Mouse (Mus musculus) neural tube, embryonic 13.5 days (tissue): ENCODE measurements at regions not wholly inside any gene's neighbourhood (a gene's known extent, or its start where the extent isn't known, plus 50 kb on each side); places are given as distances from the start of the nearest gene placed in this dataset.

Experiments used
- ATAC-seq: fragments of 200-750 bp; cut with Nextera tagmentation; 2 replicates; pipeline ENCODE4 v1.8.0; 2017; ENCODE audit warnings: low read depth, mild to moderate bottlenecking, moderate TSS enrichment, moderate library complexity
- H3K27ac ChIP-seq: fragments of 300-500 bp; sonication (generic); replicated peaks from 2 replicates; pipeline ENCODE4 v1.5.1; 2015; ENCODE audit warnings: moderate library complexity, mild to moderate bottlenecking, inconsistent platforms
- H3K27me3 ChIP-seq: fragments of 300-500 bp; sonication (generic); 2 replicates; pipeline ENCODE4 v1.6.1; 2015; ENCODE audit warnings: mild to moderate bottlenecking, inconsistent platforms
- H3K36me3 ChIP-seq: fragments of 300-500 bp; sonication (generic); 2 replicates; pipeline ENCODE4 v1.6.1; 2015; ENCODE audit warnings: mild to moderate bottlenecking, inconsistent platforms
- H3K4me1 ChIP-seq: fragments of 300-500 bp; sonication (generic); replicated peaks from 2 replicates; pipeline ENCODE4 v1.6.1; 2015; ENCODE audit warnings: inconsistent platforms
- H3K4me2 ChIP-seq: fragments of 300-500 bp; sonication (generic); 2 replicates; pipeline ENCODE4 v1.6.1; 2015; ENCODE audit warnings: inconsistent platforms, mild to moderate bottlenecking, moderate library complexity
- H3K4me3 ChIP-seq: fragments of 300-500 bp; sonication (generic); 2 replicates; pipeline ENCODE4 v1.5.1; 2015; ENCODE audit warnings: mild to moderate bottlenecking, inconsistent platforms
- H3K9ac ChIP-seq: fragments of 300-500 bp; sonication (generic); 2 replicates; pipeline ENCODE4 v1.6.1; 2015; ENCODE audit warnings: moderate library complexity, mild to moderate bottlenecking, inconsistent platforms
- H3K9me3 ChIP-seq: fragments of 300-500 bp; sonication (generic); 2 replicates; pipeline ENCODE4 v1.6.1; 2016; ENCODE audit warnings: inconsistent platforms
- WGBS: fragments of 180-500 bp; shearing (Covaris S2); methylation state at CpG from one replicate; pipeline ENCODE4 v1.1.7; 2015; 5-methylcytosine and 5-hydroxymethylcytosine counted together

DNA sequence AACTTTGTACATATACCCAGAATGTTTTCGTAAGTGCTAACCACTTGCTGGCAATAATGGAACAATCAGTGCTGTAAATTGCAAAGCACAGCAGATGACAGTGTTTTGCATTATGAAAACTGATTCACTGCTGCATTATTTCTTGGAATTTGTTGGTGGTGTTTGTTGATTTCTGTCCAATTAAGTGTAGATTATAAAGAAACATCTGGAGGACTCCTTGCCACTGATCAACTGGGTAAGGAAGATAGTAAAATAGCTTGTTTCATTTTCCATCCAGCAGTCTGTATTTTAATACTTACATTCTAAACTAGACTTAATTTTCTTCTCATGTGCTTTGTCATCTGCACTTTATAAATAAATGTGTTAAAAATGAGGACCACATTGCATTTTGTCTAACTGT is 436.6 kb upstream of the Cntn6 start:
- no peaks in the 10 kb centered on the region for H3K4me1 ChIP-seq
- 88% methylated on average over 1 of the region's 1 CpGs for WGBS

DNA sequence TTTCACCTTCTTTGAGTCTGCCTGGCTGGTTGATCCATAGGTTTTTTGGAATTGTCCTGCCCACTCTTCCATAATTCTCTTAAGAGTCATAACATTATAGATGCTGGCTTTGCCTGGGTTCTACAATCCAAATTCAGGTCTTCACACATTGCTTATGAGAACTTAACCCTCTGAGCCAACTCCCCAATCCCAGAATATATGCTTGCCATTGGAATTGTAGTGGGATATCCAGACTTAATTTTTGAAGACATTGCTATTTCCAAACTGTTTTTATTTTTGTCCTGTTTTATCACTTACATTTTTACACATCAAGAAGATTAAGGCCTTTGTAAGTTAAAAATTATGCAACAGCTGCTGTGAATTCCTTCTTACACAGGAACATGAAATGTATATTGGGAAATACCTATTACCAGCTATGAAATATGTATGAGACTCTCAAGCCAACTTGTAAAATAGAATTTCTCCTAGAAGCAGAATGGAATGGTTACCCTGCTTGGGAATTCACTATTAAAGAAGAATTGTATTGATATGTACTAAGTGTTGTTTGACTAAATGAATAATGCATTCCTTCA is 430.8 kb upstream of the Cntn6 start:
- ATAC-seq = no peak
- no peaks in the 10 kb centered on the region for H3K36me3 ChIP-seq
- H3K4me1 ChIP-seq = no peaks in the 10 kb centered on the region

More for the DNA sequence above, 436.6 kb upstream of the Cntn6 start:
- no peaks in the 10 kb centered on the region for H3K36me3 ChIP-seq
- H3K4me2 ChIP-seq = no peak overlapping the region
- no peak overlapping the region for H3K4me3 ChIP-seq
- no peak overlapping the region for H3K9ac ChIP-seq
- no peaks in the 10 kb centered on the region for H3K27me3 ChIP-seq
- ATAC-seq = no peak
- H3K27ac ChIP-seq = no peak overlapping the region
- no peaks in the 10 kb centered on the region for H3K9me3 ChIP-seq

DNA sequence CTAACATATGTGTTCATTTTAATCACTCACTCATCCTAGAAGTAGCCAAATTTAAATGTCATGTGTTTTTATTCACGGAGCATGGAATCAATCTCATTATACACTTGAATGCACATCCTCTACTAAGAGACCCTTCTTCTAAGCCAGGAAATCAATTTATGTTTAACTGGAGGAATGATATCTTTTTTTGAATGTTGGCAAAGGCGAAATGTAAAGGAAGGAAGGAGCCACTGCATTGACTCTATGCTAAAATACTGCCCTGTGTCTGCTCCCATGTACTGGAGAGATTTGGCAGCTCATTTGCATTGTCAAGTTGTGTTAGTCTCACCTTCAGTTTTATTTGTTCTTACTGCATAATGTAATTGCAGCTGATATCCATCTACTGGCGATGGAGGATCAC is 412.0 kb upstream of the Cntn6 start:
- H3K4me1 ChIP-seq = no peaks in the 10 kb centered on the region
- no peak overlapping the region for H3K9ac ChIP-seq
- H3K27ac ChIP-seq = no peak overlapping the region
- ATAC-seq = no peak
- H3K9me3 ChIP-seq = no peaks in the 10 kb centered on the region
- no peak overlapping the region for H3K4me2 ChIP-seq
- no peaks in the 10 kb centered on the region for H3K36me3 ChIP-seq
- 67% methylated on average over 3 of the region's 3 CpGs for WGBS
- no peak overlapping the region for H3K4me3 ChIP-seq
- no peaks in the 10 kb centered on the region for H3K27me3 ChIP-seq

More for the DNA sequence above, 430.8 kb upstream of the Cntn6 start:
- Histone ChIP-seq H3K9ac (no peak overlapping the region), H3K4me3 (no peak overlapping the region), H3K4me2 (no peak overlapping the region), H3K27ac (no peak overlapping the region), H3K9me3 (no peaks in the 10 kb centered on the region), H3K27me3 (no peaks in the 10 kb centered on the region)

DNA sequence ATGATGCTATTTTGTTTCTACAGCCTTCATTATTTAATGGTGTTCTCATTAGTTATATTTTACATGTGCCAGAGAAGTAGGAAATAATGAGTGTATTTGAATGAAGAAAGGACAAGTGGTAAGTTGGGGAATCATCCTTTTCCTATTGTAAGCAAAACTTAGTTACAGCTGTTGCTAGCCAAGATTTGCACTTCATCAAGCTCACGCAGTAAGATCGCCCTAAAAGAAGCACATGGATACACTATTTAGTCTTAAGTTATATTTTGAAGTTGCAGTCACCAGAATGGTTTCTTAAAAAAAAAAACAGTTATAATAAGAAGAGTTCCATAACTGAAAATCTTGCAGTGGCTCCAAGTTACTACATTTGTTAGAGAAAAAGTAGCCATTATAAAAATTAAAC is 410.3 kb upstream of the Cntn6 start:
- Histone ChIP-seq H3K9ac (no peak overlapping the region), H3K9me3 (no peaks in the 10 kb centered on the region), H3K27ac (no peak overlapping the region), H3K4me2 (no peak overlapping the region), H3K4me3 (no peak overlapping the region), H3K4me1 (no peaks in the 10 kb centered on the region), H3K36me3 (no peaks in the 10 kb centered on the region), H3K27me3 (no peaks in the 10 kb centered on the region)
- WGBS = 94% methylated on average over 2 of the region's 2 CpGs
- ATAC-seq = no peak

DNA sequence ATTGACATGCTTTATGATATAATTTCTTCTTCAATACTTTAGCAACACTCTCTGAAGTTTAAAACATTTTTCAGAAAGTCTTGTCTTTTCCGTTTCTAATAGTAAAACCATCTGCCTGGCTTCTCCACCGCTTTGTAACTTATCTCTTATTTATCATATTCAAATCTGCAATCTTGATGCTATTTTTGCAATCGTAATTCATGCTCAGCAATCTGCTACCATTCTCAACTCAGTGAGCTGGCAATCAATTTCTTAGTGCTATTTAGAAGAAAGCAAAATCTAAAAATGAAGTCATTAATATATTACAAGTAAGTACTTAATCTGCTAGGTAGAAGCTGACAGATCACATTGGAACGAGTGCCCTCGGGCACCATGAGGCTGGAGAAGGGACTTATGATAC is 384.2 kb upstream of the Cntn6 start:
- Histone ChIP-seq H3K9me3 (no peaks in the 10 kb centered on the region), H3K27ac (no peak overlapping the region), H3K4me1 (no peaks in the 10 kb centered on the region), H3K4me3 (no peak overlapping the region), H3K27me3 (no peaks in the 10 kb centered on the region), H3K36me3 (no peaks in the 10 kb centered on the region), H3K4me2 (no peak overlapping the region), H3K9ac (no peak overlapping the region)
- 79% methylated on average over 5 of the region's 5 CpGs for WGBS
- no peak for ATAC-seq
